Mouse (Mus musculus) cerebellum, adult 2 months (tissue): Measurements from ENCODE around the gene Cpne9.

Source experiments
- CTCF ChIP-seq: fragments of 200-500 bp; IDR thresholded peaks from 2 replicates; pipeline ENCODE4 v1.5.1; 2011; ENCODE audit warnings: low read depth, mild to moderate bottlenecking, control low read depth, low read length, moderate library complexity, borderline replicate concordance; ENCODE audit not compliant: insufficient read depth
- POLR2A ChIP-seq: fragments of 200-500 bp; IDR thresholded peaks from 2 replicates; pipeline ENCODE4 v1.6.1; 2011; ENCODE audit warnings: low read length, control low read depth, borderline replicate concordance; ENCODE audit not compliant: insufficient read depth

DNA sequence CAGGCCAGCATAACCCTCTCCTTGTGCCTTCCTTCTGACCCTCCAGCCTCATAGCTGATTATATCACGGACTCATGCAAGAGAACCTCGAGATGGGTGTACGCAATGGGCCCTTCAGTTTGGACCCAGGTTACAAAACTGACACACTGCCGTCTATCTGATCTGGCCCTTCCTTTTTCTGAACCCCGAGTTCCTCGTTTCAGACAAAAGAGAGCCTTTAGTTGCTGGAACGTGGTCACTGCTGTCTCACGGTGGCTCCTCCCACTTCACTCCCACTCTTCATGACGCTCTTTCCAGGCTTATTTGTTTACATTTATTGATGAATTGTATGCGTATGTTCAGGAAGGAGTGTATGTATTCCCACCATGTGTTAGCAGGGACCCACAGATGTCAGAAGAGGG lies 69.5 kb downstream of the Cpne9 start:
- TF ChIP-seq POLR2A (no peak), CTCF (no peak)
